Mouse (Mus musculus): Measurements from ENCODE around the gene Ext2. TPM values are rescaled to one million over a fixed set of nuclear protein-coding genes. Genes with fewer than 3 reads are reported as not detected.

Gene Ext2
- total and polyA plus RNA-seq, 3 experiments = 28.9 to 44.0 (median 43.8) TPM

- no peak overlapping the region for H3K27ac ChIP-seq
- no peaks in the 10 kb centered on the region for H3K36me3 ChIP-seq (ENCODE audit: control insufficient read depth, insufficient read depth, low read length)
- no peak overlapping the region for H3K9ac ChIP-seq (ENCODE audit: low read depth, low read length)
- H3K4me1 ChIP-seq (ENCODE audit: control insufficient read depth, insufficient read depth, low read length) = no peaks in the 10 kb centered on the region
- no peaks in the 10 kb centered on the region for H3K27me3 ChIP-seq (ENCODE audit: control insufficient read depth, insufficient read depth, low read length)
- intact Hi-C loops (cut with DNase I) = loop anchor here (1.0 to 10.0 kb wide), 4 partner anchors 127 to 435 kb away; no protein-coding TSS in a partner anchor
- no peaks in the 10 kb centered on the region for H3K79me2 ChIP-seq (replicated peaks; ENCODE audit: control insufficient read depth, insufficient read depth, low read length)
- 65% methylated on average over 6 of the region's 6 CpGs for WGBS
- no peak for TF ChIP-seq POLR2A (IDR thresholded peaks at IDR 0.05; ENCODE audit: insufficient read depth, low read depth, low read length)
- no peak for TF ChIP-seq EP300 (IDR thresholded peaks at IDR 0.05; ENCODE audit: insufficient read depth, low read depth, low read length)
- TF ChIP-seq CTCF (IDR thresholded peaks at IDR 0.05) = no peak
- H3K4me3 ChIP-seq = no peak overlapping the region
- no peak for DNase-seq
Measured at GRCm38 (mm10) chr2:93659705-93660308, 162.6 kb downstream of the Ext2 start.

GRCm38 (mm10) chr2:93659004-93659403 is 163.4 kb downstream of the Ext2 start:
- DNase-seq = no peak
- no peak overlapping the region for H3K9ac ChIP-seq (ENCODE audit: low read depth, low read length)
- no peak for TF ChIP-seq POLR2A (IDR thresholded peaks at IDR 0.05; ENCODE audit: insufficient read depth, low read depth, low read length)
- 0 out of 2 replicates have a peak, but pooled peaks have one; percentile 58 for TF ChIP-seq EP300 (IDR thresholded peaks at IDR 0.05; ENCODE audit: insufficient read depth, low read depth, low read length)
- peak; percentile 94 for TF ChIP-seq CTCF (IDR thresholded peaks at IDR 0.05)
- no peaks in the 10 kb centered on the region for H3K36me3 ChIP-seq (ENCODE audit: control insufficient read depth, insufficient read depth, low read length)
- H3K79me2 ChIP-seq (replicated peaks; ENCODE audit: control insufficient read depth, insufficient read depth, low read length) = no peaks in the 10 kb centered on the region
- WGBS = 28% methylated on average over 3 of the region's 3 CpGs
- intact Hi-C loops (cut with DNase I) = loop anchor here (1.0 to 10.0 kb wide), 4 partner anchors 128 to 434 kb away; no protein-coding TSS in a partner anchor
- H3K4me3 ChIP-seq = no peak overlapping the region
- H3K27ac ChIP-seq = no peak overlapping the region
- no peaks in the 10 kb centered on the region for H3K27me3 ChIP-seq (ENCODE audit: control insufficient read depth, insufficient read depth, low read length)
- H3K4me1 ChIP-seq (ENCODE audit: control insufficient read depth, insufficient read depth, low read length) = no peaks in the 10 kb centered on the region

GRCm38 (mm10) chr2:93654336-93655055 is 167.9 kb downstream of the Ext2 start:
- WGBS = 71% methylated on average over 11 of the region's 11 CpGs
- intact Hi-C loops (cut with DNase I) = loop anchor here (5.0 to 10.0 kb wide), 3 partner anchors 133 to 430 kb away; no protein-coding TSS in a partner anchor

GRCm38 (mm10) chr2:93649243-93649870 is 173.0 kb downstream of the Ext2 start:
- no peak for TF ChIP-seq EP300 (IDR thresholded peaks at IDR 0.05; ENCODE audit: insufficient read depth, low read depth, low read length)
- TF ChIP-seq CTCF (IDR thresholded peaks at IDR 0.05) = no peak
- TF ChIP-seq POLR2A (IDR thresholded peaks at IDR 0.05; ENCODE audit: insufficient read depth, low read depth, low read length) = no peak
- H3K79me2 ChIP-seq (replicated peaks; ENCODE audit: control insufficient read depth, insufficient read depth, low read length) = no peaks in the 10 kb centered on the region
- H3K4me3 ChIP-seq = no peak overlapping the region
- no peak overlapping the region for H3K27ac ChIP-seq
- 52% methylated on average over 4 of the region's 4 CpGs for WGBS
- intact Hi-C loops (cut with DNase I) = no loop called here
- H3K36me3 ChIP-seq (ENCODE audit: control insufficient read depth, insufficient read depth, low read length) = no peaks in the 10 kb centered on the region
- no peak for DNase-seq
- H3K27me3 ChIP-seq (ENCODE audit: control insufficient read depth, insufficient read depth, low read length) = peaks cover 22% of the 10 kb centered on the region
- no peaks in the 10 kb centered on the region; the same call in 1 of the 2 replicates for H3K4me1 ChIP-seq (ENCODE audit: control insufficient read depth, insufficient read depth, low read length)
- H3K9ac ChIP-seq (ENCODE audit: low read depth, low read length) = no peak overlapping the region

More at GRCm38 (mm10) chr2:93654336-93655055, 167.9 kb downstream of the Ext2 start:
- Histone ChIP-seq H3K27me3 (ENCODE audit: control insufficient read depth, insufficient read depth, low read length) (peaks cover 2% of the 10 kb centered on the region; the same call in 1 of the 2 replicates), H3K79me2 (replicated peaks; ENCODE audit: control insufficient read depth, insufficient read depth, low read length) (no peaks in the 10 kb centered on the region), H3K4me1 (ENCODE audit: control insufficient read depth, insufficient read depth, low read length) (no peaks in the 10 kb centered on the region), H3K36me3 (ENCODE audit: control insufficient read depth, insufficient read depth, low read length) (no peaks in the 10 kb centered on the region), H3K9ac (ENCODE audit: low read depth, low read length) (no peak overlapping the region), H3K4me3 (no peak overlapping the region), H3K27ac (no peak overlapping the region)
- DNase-seq = no peak
- TF ChIP-seq CTCF (IDR thresholded peaks at IDR 0.05) (no peak), POLR2A (IDR thresholded peaks at IDR 0.05; ENCODE audit: insufficient read depth, low read depth, low read length) (no peak), EP300 (IDR thresholded peaks at IDR 0.05; ENCODE audit: insufficient read depth, low read depth, low read length) (no peak)

- Histone ChIP-seq H3K4me1 (ENCODE audit: control insufficient read depth, insufficient read depth, low read length) (no peaks in the 10 kb centered on the region; the same call in 1 of the 2 replicates), H3K27me3 (ENCODE audit: control insufficient read depth, insufficient read depth, low read length) (peaks cover 30% of the 10 kb centered on the region), H3K36me3 (ENCODE audit: control insufficient read depth, insufficient read depth, low read length) (no peaks in the 10 kb centered on the region), H3K27ac (no peak overlapping the region), H3K9ac (ENCODE audit: low read depth, low read length) (no peak overlapping the region), H3K4me3 (no peak overlapping the region), H3K79me2 (replicated peaks; ENCODE audit: control insufficient read depth, insufficient read depth, low read length) (no peaks in the 10 kb centered on the region)
- 12% methylated on average over 20 of the region's 20 CpGs for WGBS
- TF ChIP-seq POLR2A (IDR thresholded peaks at IDR 0.05; ENCODE audit: insufficient read depth, low read depth, low read length) (no peak), CTCF (IDR thresholded peaks at IDR 0.05) (no peak), EP300 (IDR thresholded peaks at IDR 0.05; ENCODE audit: insufficient read depth, low read depth, low read length) (no peak)
- DNase-seq = no peak
- intact Hi-C loops (cut with DNase I) = no loop called here
Measured at GRCm38 (mm10) chr2:93647924-93648575, 174.3 kb downstream of the Ext2 start.

All from heart, adult 2 months (tissue).